Mouse (Mus musculus) heart, postnatal 25 days (tissue): ENCODE results near the gene Gm49322. TPM values are rescaled to one million over a fixed set of nuclear protein-coding genes. Genes with fewer than 3 reads are reported as not detected.
"Not testable (repeated sequence)": the region's sequence is repeated elsewhere in the genome, so short reads cannot be mapped to it uniquely, and the experiment has no call there.

Experiments used
- DNase-seq: peaks from one replicate; pipeline ENCODE4 v3.0.0; 2022; ENCODE audit warnings: low spot score
- intact Hi-C: fragments of 180-260 bp; cut with DNase I; formaldehyde crosslinking; loops from one replicate; pipeline ENCODE4 v1.15.1; 2025
- total RNA-seq, 2 experiments: library from RNA; stranded (reverse); gene quantifications; 2 replicates each; pipeline ENCODE4 v1.2.3; 2021

Gm49322 gene
- total RNA-seq, 2 experiments from 2014 or later: 0.52 to 0.59 TPM

DNA sequence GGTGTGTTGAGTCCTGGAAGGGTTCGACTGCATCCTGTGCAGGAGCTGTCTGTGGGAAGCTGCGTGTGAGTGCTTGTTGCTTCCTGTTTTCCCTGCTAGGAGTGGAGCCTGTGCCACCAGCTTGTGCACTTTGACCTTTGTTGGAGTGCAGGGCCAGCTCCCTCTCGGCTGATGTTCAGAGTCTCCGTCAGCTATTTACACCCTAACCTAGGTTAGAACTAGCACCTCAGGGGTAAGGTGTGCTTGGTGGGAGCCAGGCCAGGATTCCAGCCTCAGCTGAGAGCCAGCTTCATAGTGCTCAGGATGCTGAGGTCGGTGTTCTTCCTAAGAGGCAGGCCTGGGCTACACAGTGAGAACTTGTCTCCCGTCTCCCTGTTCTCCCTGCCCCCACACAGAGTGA is 29.5 kb downstream of the Gm49322 start:
- intact Hi-C loops: no loop called here
- no peak for DNase-seq

DNA sequence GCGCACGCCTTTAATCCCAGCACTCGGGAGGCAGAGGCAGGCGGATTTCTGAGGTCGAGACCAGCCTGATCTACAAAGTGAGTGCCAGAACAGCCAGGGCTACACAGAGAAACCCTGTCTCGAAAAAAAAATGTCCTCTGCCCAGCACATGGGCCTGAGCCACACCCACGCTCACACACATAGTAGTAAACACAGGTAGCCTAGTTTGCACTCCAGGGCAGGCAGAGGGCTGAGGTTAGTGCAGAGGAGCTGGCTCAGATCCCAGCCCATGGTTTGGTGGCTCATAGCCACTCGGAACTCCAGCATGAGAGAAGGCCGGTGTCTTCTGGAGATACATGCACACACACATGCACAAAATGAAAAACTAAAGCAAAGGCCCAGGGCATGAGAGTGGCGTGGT is 41.1 kb downstream of the Gm49322 start:
- intact Hi-C loops: no loop called here
- no peak for DNase-seq

DNA sequence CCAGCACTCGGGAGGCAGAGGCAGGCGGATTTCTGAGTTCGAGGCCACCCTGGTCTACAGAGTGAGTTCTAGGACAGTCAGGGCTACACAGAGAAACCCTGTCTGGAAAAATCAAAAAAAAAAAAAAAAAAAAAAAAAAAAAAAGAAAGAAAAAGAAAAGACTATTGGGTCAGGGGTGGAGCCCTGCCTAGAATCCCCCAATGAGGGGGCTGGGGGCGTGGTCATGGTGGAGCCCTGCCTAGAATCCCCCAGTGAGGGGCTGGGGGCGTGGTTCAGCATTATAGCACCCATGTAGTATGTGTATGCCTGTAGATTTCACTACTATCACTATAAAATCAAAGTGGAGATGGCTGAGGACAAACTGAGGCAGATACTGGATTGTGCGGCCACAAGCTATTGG is 44.1 kb downstream of the Gm49322 start:
- not testable (repeated sequence) for DNase-seq
- intact Hi-C loops: loop anchor here (2.0 kb wide), 1 partner anchor 17 kb away; no protein-coding TSS in a partner anchor

DNA sequence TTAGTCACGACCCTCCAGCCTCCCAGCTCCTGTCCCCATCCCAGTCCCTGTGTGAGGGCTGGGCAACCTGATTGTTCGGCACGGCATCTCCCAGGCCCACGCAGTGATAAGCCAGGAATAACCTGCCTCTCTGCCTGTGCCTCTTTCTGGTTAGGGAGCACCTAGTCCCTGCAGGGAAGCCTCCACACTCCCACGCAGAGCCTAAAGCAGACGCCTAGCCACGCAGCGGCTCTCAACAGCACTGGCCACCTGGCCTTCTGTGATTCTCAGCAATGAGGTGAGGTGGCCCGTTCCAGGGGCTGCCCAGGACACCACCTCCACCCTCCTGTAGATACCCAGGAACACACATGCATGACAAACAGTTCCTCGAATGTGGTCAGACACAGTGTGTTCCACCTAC is 44.6 kb downstream of the Gm49322 start:
- intact Hi-C loops: no loop called here
- DNase-seq: no peak

- DNase-seq: no peak
- intact Hi-C loops: no loop called here
Measured at GRCm38 (mm10) chr10:80653156-80653720, 47.4 kb downstream of the Gm49322 start.

GRCm38 (mm10) chr10:80654866-80655265 is 49.0 kb downstream of the Gm49322 start:
- DNase-seq: no peak
- intact Hi-C loops: loop anchor here (2.0 kb wide), 1 partner anchor 30 kb away; no protein-coding TSS in a partner anchor

GRCm38 (mm10) chr10:80655406-80656129 is 49.7 kb downstream of the Gm49322 start:
- DNase-seq: no peak
- intact Hi-C loops: loop anchor here (2.0 kb wide), 1 partner anchor 31 kb away; no protein-coding TSS in a partner anchor

GRCm38 (mm10) chr10:80656130-80656862 is 50.5 kb downstream of the Gm49322 start:
- DNase-seq: peak; percentile 91
- intact Hi-C loops: no loop called here

GRCm38 (mm10) chr10:80656863-80657623 is 51.2 kb downstream of the Gm49322 start, which contains the start of gene Btbd2:
Gene Btbd2, minus strand, starts transcription at chr10:80657071.
- DNase-seq: no peak
- intact Hi-C loops: no loop called here

DNA sequence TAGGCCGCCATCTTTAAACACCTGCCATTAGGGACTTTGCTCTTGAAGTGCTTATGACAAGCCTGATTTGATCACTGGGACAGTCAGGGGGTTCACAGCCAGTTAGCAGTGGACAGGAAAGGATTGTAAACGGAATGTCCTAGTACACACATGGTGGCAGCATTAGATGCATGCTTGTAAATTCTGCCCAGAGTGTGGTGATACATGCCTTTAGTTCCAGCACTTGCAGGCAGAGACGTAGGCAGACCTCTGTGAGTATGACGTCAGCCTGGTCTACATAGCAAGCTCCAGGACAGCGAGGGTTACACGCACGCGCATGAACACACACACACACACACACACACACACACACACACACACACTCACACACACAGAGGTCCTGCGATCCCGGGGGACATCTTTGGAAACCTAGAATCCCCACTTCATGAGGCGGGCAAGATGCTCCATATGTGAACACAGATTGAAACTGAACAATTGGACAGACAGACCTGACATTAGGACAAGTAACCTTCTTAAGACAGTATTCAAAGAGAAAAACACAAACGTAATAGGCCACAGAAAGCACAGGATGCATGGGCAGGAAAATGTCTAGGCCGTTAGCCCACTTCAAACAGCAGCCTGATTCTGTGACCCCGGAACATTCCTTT is 52.5 kb downstream of the Gm49322 start:
- no peak for DNase-seq
- intact Hi-C loops: no loop called here

DNA sequence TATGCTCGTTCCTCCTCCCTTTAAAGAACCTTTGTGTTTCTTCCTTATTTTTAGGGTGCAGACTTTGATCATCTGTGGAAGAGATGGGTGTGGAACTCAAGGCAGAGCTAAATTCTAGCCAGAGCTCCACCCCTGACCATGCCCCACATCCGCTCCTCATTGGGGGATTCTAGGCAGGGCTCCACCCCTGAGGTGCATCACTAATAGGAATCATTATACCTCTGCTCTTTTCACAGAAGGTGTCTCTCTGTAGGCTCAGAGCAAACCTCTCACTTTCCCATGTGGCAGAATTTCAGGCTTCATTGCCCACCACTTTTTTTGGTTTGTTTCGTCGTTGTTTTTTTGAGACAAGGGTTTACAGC is 53.0 kb downstream of the Gm49322 start:
- intact Hi-C loops: loop anchor here (1.0 kb wide), 1 partner anchor 25 kb away; no protein-coding TSS in a partner anchor
- no peak for DNase-seq

DNA sequence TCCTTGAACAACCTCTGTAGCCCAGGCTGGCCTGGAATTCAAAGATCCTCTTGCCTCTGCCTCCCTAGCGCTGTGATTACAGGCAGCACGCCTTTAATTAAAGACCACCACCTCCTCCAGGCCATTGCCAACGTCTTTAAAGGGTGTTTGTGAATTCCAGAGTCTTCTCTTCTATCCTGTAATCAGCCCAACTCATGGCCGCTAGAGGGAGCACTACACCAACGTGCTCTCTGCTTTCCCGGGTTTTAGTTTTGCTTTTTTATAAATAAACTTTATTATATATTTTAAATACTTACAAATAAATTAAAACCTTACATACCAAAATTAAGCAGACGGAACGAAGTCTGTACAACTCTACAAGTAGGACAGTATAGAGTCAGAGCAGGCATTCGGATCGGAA is 53.4 kb downstream of the Gm49322 start:
- no peak for DNase-seq
- intact Hi-C loops: loop anchor here (1.0 kb wide), 1 partner anchor 25 kb away; no protein-coding TSS in a partner anchor

DNA sequence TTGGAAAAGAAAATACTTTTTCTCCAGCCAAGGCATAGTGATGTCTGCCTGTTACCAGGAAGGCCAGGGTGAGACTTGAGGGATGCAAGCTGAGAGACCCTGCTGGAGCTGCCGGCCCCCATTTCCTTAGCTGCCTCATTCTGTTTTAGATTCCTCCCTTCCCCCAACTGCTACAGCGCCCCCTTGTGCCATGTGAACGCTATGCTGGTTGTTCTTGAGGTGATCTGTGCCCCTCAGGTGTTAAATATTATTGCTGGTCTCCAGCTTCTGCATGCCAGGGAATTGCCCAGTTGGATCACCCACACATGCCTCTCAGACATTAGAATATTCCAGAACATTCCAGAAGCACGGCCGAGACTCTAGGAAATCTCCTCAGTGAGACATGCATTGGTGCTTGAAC is 55.3 kb downstream of the Gm49322 start:
- no peak for DNase-seq
- intact Hi-C loops: loop anchor here (2.0 kb wide), 1 partner anchor 14 kb away; no protein-coding TSS in a partner anchor

- no peak for DNase-seq
- intact Hi-C loops: no loop called here
Measured at GRCm38 (mm10) chr10:80663485-80664196, 57.8 kb downstream of the Gm49322 start.

- peak; percentile 90 for DNase-seq
- intact Hi-C loops: no loop called here
Measured at GRCm38 (mm10) chr10:80664197-80665015, 58.6 kb downstream of the Gm49322 start.

- intact Hi-C loops: no loop called here
- DNase-seq: peak; percentile 76
Measured at GRCm38 (mm10) chr10:80665016-80665380, 59.2 kb downstream of the Gm49322 start.
